In genomic region chr9:71959259-71960025, GRCm38 (mm10) we compare ENCODE assay signal across 8 mouse cellular contexts.
DNase-seq lines count a peak whose midpoint lies in the region; ATAC-seq and TF ChIP-seq lines count a peak whose summit lies in the region.

No protein-coding gene starts in this region.

- peak overlapping the region; percentile 56; the same call in 1 of the 2 replicates for H3K27ac ChIP-seq in kidney, embryonic 15.5 days
- H3K27ac ChIP-seq in embryonic facial prominence, embryonic 13.5 days = peak overlapping the region; percentile 49; the same call in 1 of the 2 replicates
- H3K27ac ChIP-seq in left cerebral cortex, adult 2 months = peak overlapping the region; percentile 41; the same call in 1 of the 2 replicates

- no peaks in the 10 kb centered on the region for H3K27me3 ChIP-seq in kidney, embryonic 15.5 days
- no peaks in the 10 kb centered on the region for H3K27me3 ChIP-seq in embryonic facial prominence, embryonic 13.5 days

- H3K9me3 ChIP-seq in kidney, embryonic 15.5 days (replicated peaks) = no peaks in the 10 kb centered on the region
- H3K9me3 ChIP-seq in embryonic facial prominence, embryonic 13.5 days = no peaks in the 10 kb centered on the region

- no peak for ATAC-seq in kidney, embryonic 15.5 days (replicated peaks; ENCODE audit: low FRiP score)
- ATAC-seq in embryonic facial prominence, embryonic 13.5 days (ENCODE audit: insufficient number of reproducible peaks, insufficient read depth, low FRiP score, low TSS enrichment, low read depth) = no peak

- WGBS in kidney, embryonic 15.5 days = 65% methylated on average over 11 of the region's 11 CpGs
- WGBS in embryonic facial prominence, embryonic 13.5 days = 50% methylated on average over 11 of the region's 11 CpGs

- H3K4me2 ChIP-seq in kidney, embryonic 15.5 days = no peak overlapping the region
- H3K4me2 ChIP-seq in embryonic facial prominence, embryonic 13.5 days = no peak overlapping the region; the same call in 1 of the 2 replicates

- H3K36me3 ChIP-seq in kidney, embryonic 15.5 days = no peaks in the 10 kb centered on the region
- no peaks in the 10 kb centered on the region for H3K36me3 ChIP-seq in embryonic facial prominence, embryonic 13.5 days

- no peak overlapping the region for H3K4me3 ChIP-seq in kidney, embryonic 15.5 days (replicated peaks)
- H3K4me3 ChIP-seq in embryonic facial prominence, embryonic 13.5 days = no peak overlapping the region
- H3K4me3 ChIP-seq in left cerebral cortex, adult 2 months = peak overlapping the region; percentile 28

- DNase-seq in kidney, adult 9 months = no peak
- DNase-seq in heart, adult 9 months (ENCODE audit: low spot score in 2 of 2) = peak; percentile 68 to 83
- peak in 1 of 2 experiments; percentile 16 for DNase-seq in left cerebral cortex, adult 2 months (ENCODE audit: extremely low spot score in 1 of 2, low spot score in 2 of 2)
- DNase-seq in right cerebral cortex, postnatal 14 days = peak; percentile 22
- DNase-seq in liver = no peak
- no peak for DNase-seq in kidney, adult 11 months

- H3K4me1 ChIP-seq in kidney, embryonic 15.5 days = peaks cover 5% of the 10 kb centered on the region
- H3K4me1 ChIP-seq in embryonic facial prominence, embryonic 13.5 days = peaks cover 4% of the 10 kb centered on the region

- TF ChIP-seq CTCF in left cerebral cortex, adult 2 months (IDR thresholded peaks at IDR 0.05) = no peak

- intact Hi-C loops in left cerebral cortex, adult 2 months (cut with DNase I) = loop anchor here (5.0 kb wide), 2 partner anchors 127 to 312 kb away; no protein-coding TSS in a partner anchor

- H3K9ac ChIP-seq in kidney, embryonic 15.5 days = no peak overlapping the region
- H3K9ac ChIP-seq in embryonic facial prominence, embryonic 13.5 days = no peak overlapping the region

Comparison
In these comparisons a context has a peak if more than half of its experiments do, and no peak if none do; other contexts are left out.
1. DNase-seq: peak in heart, adult 9 months (2 of 2) and right cerebral cortex, postnatal 14 days (single experiment); none in kidney, adult 9 months (single experiment), liver (single experiment) and kidney, adult 11 months (single experiment).
2. Peak in every context shown above with its lines, with median percentiles within 50 percentile points of each other: H3K27ac ChIP-seq.